Mouse (Mus musculus) splenic B cell, adult 2 months (primary cell): ENCODE measurements at regions not wholly inside any gene's neighbourhood (a gene's known extent, or its start where the extent isn't known, plus 50 kb on each side); places are given as distances from the start of the nearest gene placed in this dataset.
A peak's percentile ranks its signal among the peaks of the same experiment; 100 is the strongest.
"Not testable (repeated sequence)": the region's sequence is repeated elsewhere in the genome, so short reads cannot be mapped to it uniquely, and the experiment has no call there.

ENCODE experiments used
- DNase-seq: peaks from one replicate; pipeline ENCODE4 v3.0.0-alpha.2; 2011; ENCODE audit warnings: low read depth, low spot score
- H3K27me3 ChIP-seq: 2 replicates; pipeline ENCODE4 v1.6.1; 2012; ENCODE audit warnings: mild to moderate bottlenecking, low read length, moderate library complexity, mixed read lengths; ENCODE audit not compliant: control insufficient read depth, poor library complexity, insufficient read depth, severe bottlenecking
- H3K36me3 ChIP-seq: 2 replicates; pipeline ENCODE4 v1.6.1; 2012; ENCODE audit warnings: mild to moderate bottlenecking, low read length, moderate library complexity, mixed read lengths; ENCODE audit not compliant: control insufficient read depth, poor library complexity, insufficient read depth, severe bottlenecking

GRCm38 (mm10) chr3:121597203-121597602 is 65.0 kb upstream of the Slc44a3 start:
- Histone ChIP-seq H3K36me3 (no peaks in the 10 kb centered on the region), H3K27me3 (peaks cover 2% of the 10 kb centered on the region; the same call in 1 of the 2 replicates)
- peak; percentile 1 for DNase-seq

- DNase-seq = no peak
- Histone ChIP-seq H3K27me3 (no peaks in the 10 kb centered on the region), H3K36me3 (no peaks in the 10 kb centered on the region)
Observed at GRCm38 (mm10) chr3:121594580-121594979, 62.4 kb upstream of the Slc44a3 start.

GRCm38 (mm10) chr3:121593598-121594117 is 61.5 kb upstream of the Slc44a3 start:
- no peaks in the 10 kb centered on the region for H3K36me3 ChIP-seq
- H3K27me3 ChIP-seq = no peaks in the 10 kb centered on the region
- DNase-seq = no peak

GRCm38 (mm10) chr3:121593143-121593542 is 60.9 kb upstream of the Slc44a3 start:
- DNase-seq = no peak
- Histone ChIP-seq H3K36me3 (no peaks in the 10 kb centered on the region), H3K27me3 (no peaks in the 10 kb centered on the region)

- Histone ChIP-seq H3K27me3 (no peaks in the 10 kb centered on the region), H3K36me3 (no peaks in the 10 kb centered on the region)
- DNase-seq = no peak
Observed at GRCm38 (mm10) chr3:121589494-121589885, 57.3 kb upstream of the Slc44a3 start.

- no peak for DNase-seq
- no peaks in the 10 kb centered on the region for H3K27me3 ChIP-seq
- no peaks in the 10 kb centered on the region for H3K36me3 ChIP-seq
Observed at GRCm38 (mm10) chr3:121588737-121589493, 56.7 kb upstream of the Slc44a3 start.

- DNase-seq = no peak
- Histone ChIP-seq H3K27me3 (no peaks in the 10 kb centered on the region), H3K36me3 (no peaks in the 10 kb centered on the region)
Observed at GRCm38 (mm10) chr3:121585306-121585705, 53.1 kb upstream of the Slc44a3 start.

GRCm38 (mm10) chr3:121584736-121585151 is 52.5 kb upstream of the Slc44a3 start:
- no peaks in the 10 kb centered on the region for H3K27me3 ChIP-seq
- no peaks in the 10 kb centered on the region for H3K36me3 ChIP-seq
- DNase-seq = no peak

GRCm38 (mm10) chr3:121584317-121584716 is 52.1 kb upstream of the Slc44a3 start:
- no peak for DNase-seq
- Histone ChIP-seq H3K27me3 (no peaks in the 10 kb centered on the region), H3K36me3 (no peaks in the 10 kb centered on the region)

GRCm38 (mm10) chr3:121582711-121583110 is 50.5 kb upstream of the Slc44a3 start:
- DNase-seq, H3K27me3 ChIP-seq, H3K36me3 ChIP-seq: not testable (repeated sequence)
